In the genomic region with DNA sequence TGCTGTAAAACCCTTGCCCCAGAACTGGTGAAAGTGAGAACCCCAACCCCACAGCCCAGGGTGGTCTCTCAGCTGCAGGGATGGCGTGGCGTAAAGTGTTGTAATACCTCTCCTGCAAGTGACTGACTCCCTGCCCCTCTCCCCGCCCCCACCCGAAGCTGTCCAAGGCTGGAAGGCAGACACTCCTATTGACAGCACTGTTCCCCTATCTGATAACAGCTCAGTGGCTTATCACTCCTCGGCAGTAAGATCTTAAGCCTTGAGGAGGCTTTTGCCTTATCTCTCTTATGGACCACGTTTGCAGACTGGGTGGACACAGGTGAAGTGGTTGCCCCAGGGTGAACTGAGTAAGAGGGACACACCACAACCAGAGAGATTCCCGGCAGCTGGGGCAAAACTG, we compare ENCODE assay signal across 23 mouse cellular contexts. TPM values are rescaled to one million over a fixed set of nuclear protein-coding genes. Genes with fewer than 3 reads are reported as not detected.
DNase-seq lines count a peak whose midpoint lies in the region; ATAC-seq and TF ChIP-seq lines count a peak whose summit lies in the region.
"Had no signal": no experiment of that assay in that cellular context is flagged by ENCODE, and none has a peak within 500 bp of the region (broad histone marks: within the 10 kb centered on the region; RNA-seq: fewer than 3 reads in every experiment).

No protein-coding gene starts in this region.

- H3K4me3 ChIP-seq in heart, embryonic 10.5 days = no peak overlapping the region
- no peak overlapping the region for H3K4me3 ChIP-seq in midbrain, embryonic 12.5 days
- H3K4me3 ChIP-seq in midbrain, postnatal 0 days (ENCODE audit: low read depth, low read length) = no peak overlapping the region
- no peak overlapping the region for H3K4me3 ChIP-seq in liver, embryonic 12.5 days
- H3K4me3 ChIP-seq in gastrocnemius, adult 2 months = no peak overlapping the region
- H3K4me3 ChIP-seq: embryonic facial prominence, embryonic 12.5 days; erythroblast, embryonic 14.5 days; forebrain, embryonic 13.5 days; hindbrain, embryonic 12.5 days; stomach, embryonic 15.5 days had no signal

- no peak for ATAC-seq in midbrain, embryonic 12.5 days (ENCODE audit: low FRiP score, low read depth)
- no peak for ATAC-seq in midbrain, postnatal 0 days (ENCODE audit: low FRiP score)
- peak; percentile 48 for ATAC-seq in liver, embryonic 12.5 days
- ATAC-seq: CD4-positive, CD25-positive, alpha-beta regulatory T cell, adult 4 months; forebrain, embryonic 13.5 days; inflammation-experienced regulatory T-cells, adult 6 months had no signal

- WGBS in heart, embryonic 10.5 days = 19% methylated on average over 7 of the region's 7 CpGs
- WGBS in midbrain, embryonic 12.5 days = 61% methylated on average over 7 of the region's 7 CpGs
- 57% methylated on average over 7 of the region's 7 CpGs for WGBS in midbrain, postnatal 0 days
- 19% methylated on average over 7 of the region's 7 CpGs for WGBS in liver, embryonic 12.5 days (ENCODE audit: insufficient replicate concordance)

- H3K27ac ChIP-seq in heart, embryonic 10.5 days = peak overlapping the region; percentile 73; the same call in 1 of the 2 replicates
- 0 out of 2 replicates have a peak overlapping the region, but pooled peaks have one; percentile 16 for H3K27ac ChIP-seq in midbrain, embryonic 12.5 days (replicated peaks)
- H3K27ac ChIP-seq in midbrain, postnatal 0 days (ENCODE audit: low read depth, low read length) = no peak overlapping the region
- no peak overlapping the region for H3K27ac ChIP-seq in liver, embryonic 12.5 days
- no peak overlapping the region for H3K27ac ChIP-seq in gastrocnemius, adult 2 months
- H3K27ac ChIP-seq: embryonic facial prominence, embryonic 12.5 days; forebrain, embryonic 13.5 days; hindbrain, embryonic 12.5 days; kidney, postnatal 0 days; macrophage; stomach, embryonic 15.5 days had no signal

- DNase-seq in heart, embryonic 10.5 days (ENCODE audit: low spot score) = no peak
- no peak for DNase-seq in heart, adult 9 months (ENCODE audit: low spot score in 2 of 2)
- DNase-seq in midbrain, postnatal 0 days (ENCODE audit: low spot score) = no peak
- peak; percentile 78 for DNase-seq in yolk sac, embryonic 10.5 days (ENCODE audit: low spot score)
- no peak for DNase-seq in gastrocnemius, adult 2 months
- no peak for DNase-seq in left cerebral cortex, adult 8-10 months (ENCODE audit: low spot score in 2 of 2)
- DNase-seq: cerebellum, adult 9-11 months; gastrocnemius, postnatal 14 days; heart, postnatal 10 days; midbrain, embryonic 14.5 days; right cerebral cortex, postnatal 25 days; thymus, postnatal 25 days had no signal

- no peak overlapping the region for H3K4me2 ChIP-seq in midbrain, embryonic 12.5 days (replicated peaks)
- no peak overlapping the region for H3K4me2 ChIP-seq in midbrain, postnatal 0 days (ENCODE audit: low read depth, low read length, poor library complexity, severe bottlenecking)
- 0 out of 2 replicates have a peak overlapping the region, but pooled peaks have one; percentile 4 for H3K4me2 ChIP-seq in liver, embryonic 12.5 days
- H3K4me2 ChIP-seq: embryonic facial prominence, embryonic 12.5 days; forebrain, embryonic 13.5 days; hindbrain, embryonic 12.5 days; stomach, embryonic 15.5 days had no signal

- intact Hi-C loops in gastrocnemius, adult 2 months (cut with DNase I) = no loop called here

- peaks cover 90% of the 10 kb centered on the region for H3K4me1 ChIP-seq in heart, embryonic 10.5 days
- H3K4me1 ChIP-seq in midbrain, embryonic 12.5 days = peaks cover 24% of the 10 kb centered on the region
- peaks cover under 1% of the 10 kb centered on the region; the same call in 1 of the 2 replicates for H3K4me1 ChIP-seq in midbrain, postnatal 0 days (ENCODE audit: insufficient read depth, low read length)
- H3K4me1 ChIP-seq in liver, embryonic 12.5 days = peaks cover 51% of the 10 kb centered on the region

- H3K27me3 ChIP-seq in heart, embryonic 10.5 days (ENCODE audit: insufficient read depth, poor library complexity, severe bottlenecking) = no peaks in the 10 kb centered on the region
- H3K27me3 ChIP-seq in midbrain, embryonic 12.5 days = no peaks in the 10 kb centered on the region; the same call in 1 of the 2 replicates
- no peaks in the 10 kb centered on the region for H3K27me3 ChIP-seq in midbrain, postnatal 0 days (ENCODE audit: insufficient read depth, low read length)
- H3K27me3 ChIP-seq in liver, embryonic 12.5 days (replicated peaks) = no peaks in the 10 kb centered on the region
- H3K27me3 ChIP-seq: embryonic facial prominence, embryonic 12.5 days; forebrain, embryonic 13.5 days; hindbrain, embryonic 12.5 days; stomach, embryonic 15.5 days had no signal

- H3K9ac ChIP-seq in midbrain, embryonic 12.5 days (replicated peaks) = no peak overlapping the region
- no peak overlapping the region for H3K9ac ChIP-seq in midbrain, postnatal 0 days (replicated peaks; ENCODE audit: low read length, poor library complexity, severe bottlenecking)
- no peak overlapping the region for H3K9ac ChIP-seq in liver, embryonic 12.5 days
- H3K9ac ChIP-seq: embryonic facial prominence, embryonic 12.5 days; forebrain, embryonic 13.5 days; hindbrain, embryonic 12.5 days; stomach, embryonic 15.5 days had no signal

- H3K36me3 ChIP-seq in heart, embryonic 10.5 days = no peaks in the 10 kb centered on the region
- no peaks in the 10 kb centered on the region for H3K36me3 ChIP-seq in midbrain, embryonic 12.5 days
- H3K36me3 ChIP-seq in midbrain, postnatal 0 days (ENCODE audit: insufficient read depth, low read length) = no peaks in the 10 kb centered on the region
- H3K36me3 ChIP-seq in liver, embryonic 12.5 days = no peaks in the 10 kb centered on the region
- H3K36me3 ChIP-seq: embryonic facial prominence, embryonic 12.5 days; hindbrain, embryonic 12.5 days; stomach, embryonic 15.5 days had no signal

- no peaks in the 10 kb centered on the region for H3K9me3 ChIP-seq in heart, embryonic 10.5 days
- H3K9me3 ChIP-seq in midbrain, embryonic 12.5 days = no peaks in the 10 kb centered on the region
- no peaks in the 10 kb centered on the region for H3K9me3 ChIP-seq in midbrain, postnatal 0 days (ENCODE audit: low read length)
- H3K9me3 ChIP-seq in liver, embryonic 12.5 days (replicated peaks) = no peaks in the 10 kb centered on the region
- H3K9me3 ChIP-seq: embryonic facial prominence, embryonic 12.5 days; forebrain, embryonic 13.5 days; hindbrain, embryonic 12.5 days; stomach, embryonic 15.5 days had no signal

- no peak for TF ChIP-seq CTCF in midbrain, postnatal 0 days (IDR thresholded peaks at IDR 0.05)
- no peak for TF ChIP-seq CTCF in gastrocnemius, adult 2 months (IDR thresholded peaks at IDR 0.05)

RNA-seq across cellular contexts. Expression of gene Morn1, which starts 38.9 kb away (rescaled TPM):
- polyA plus RNA-seq in heart, embryonic 10.5 days (2016; fragmentation: Nextera tagmentation; extraction: Ambion mirVana) = 3.6 and 4.6 TPM in 2 replicates
- polyA plus RNA-seq in midbrain, embryonic 12.5 days (2016; fragmentation: Nextera tagmentation; extraction: Ambion mirVana) = 5.6 and 5.7 TPM in 2 replicates
- total RNA-seq in midbrain, postnatal 0 days (2014; rRNA removed) = 3.3 and 8.5 TPM in 2 replicates
- 8.6 and 8.9 TPM in 2 replicates for polyA plus RNA-seq in midbrain, postnatal 0 days (2015; fragmentation: Nextera tagmentation; extraction: Ambion mirVana)
- polyA plus RNA-seq in liver, embryonic 12.5 days (2016; fragmentation: Nextera tagmentation; extraction: Ambion mirVana) = 2.0 and 2.1 TPM in 2 replicates
- total RNA-seq in gastrocnemius, adult 2 months (2021) = 1 to 10 TPM; 1.3 TPM
- total RNA-seq in left cerebral cortex, adult 8-10 months (2022) = 10 to 100 TPM; 10.2 to 19.4 (median 12.9) TPM

RNA-seq across cellular contexts. Expression of gene Rer1, which starts 39.1 kb away (rescaled TPM):
- 144 and 165 TPM in 2 replicates for polyA plus RNA-seq in heart, embryonic 10.5 days (2016; fragmentation: Nextera tagmentation; extraction: Ambion mirVana)
- 122 and 132 TPM in 2 replicates for polyA plus RNA-seq in midbrain, embryonic 12.5 days (2016; fragmentation: Nextera tagmentation; extraction: Ambion mirVana)
- 91.4 and 104 TPM in 2 replicates for total RNA-seq in midbrain, postnatal 0 days (2014; rRNA removed)
- polyA plus RNA-seq in midbrain, postnatal 0 days (2015; fragmentation: Nextera tagmentation; extraction: Ambion mirVana) = 132 and 133 TPM in 2 replicates
- polyA plus RNA-seq in liver, embryonic 12.5 days (2016; fragmentation: Nextera tagmentation; extraction: Ambion mirVana) = 107 and 109 TPM in 2 replicates
- total RNA-seq in gastrocnemius, adult 2 months (2021) = 10 to 100 TPM; 54.8 to 59.3 TPM
- total RNA-seq in left cerebral cortex, adult 8-10 months (2022) = 10 to 100 TPM; 63.3 to 69.9 (median 64.2) TPM

RNA-seq across cellular contexts. Expression of gene Pex10, which starts 58.5 kb away (rescaled TPM):
- polyA plus RNA-seq in heart, embryonic 10.5 days (2016; fragmentation: Nextera tagmentation; extraction: Ambion mirVana) = 17.3 and 19.4 TPM in 2 replicates
- 16.0 and 19.2 TPM in 2 replicates for polyA plus RNA-seq in midbrain, embryonic 12.5 days (2016; fragmentation: Nextera tagmentation; extraction: Ambion mirVana)
- 12.2 and 14.0 TPM in 2 replicates for total RNA-seq in midbrain, postnatal 0 days (2014; rRNA removed)
- 15.2 and 15.7 TPM in 2 replicates for polyA plus RNA-seq in midbrain, postnatal 0 days (2015; fragmentation: Nextera tagmentation; extraction: Ambion mirVana)
- polyA plus RNA-seq in liver, embryonic 12.5 days (2016; fragmentation: Nextera tagmentation; extraction: Ambion mirVana) = 10.3 TPM in 2 replicates
- total RNA-seq in gastrocnemius, adult 2 months (2021) = 10 to 100 TPM; 12.9 to 17.9 TPM
- 10 to 100 TPM; 17.6 to 21.2 (median 19.5) TPM for total RNA-seq in left cerebral cortex, adult 8-10 months (2022)

Comparison
In these comparisons a context has a peak if more than half of its experiments do, and no peak if none do; other contexts are left out.
1. H3K27ac ChIP-seq: peak in heart, embryonic 10.5 days (single experiment) and midbrain, embryonic 12.5 days (single experiment); none in midbrain, postnatal 0 days (single experiment), liver, embryonic 12.5 days (single experiment) and gastrocnemius, adult 2 months (single experiment).